Mouse (Mus musculus) liver, embryonic 14.5 days (tissue): Measurements from ENCODE around the gene Rsph14. TPM values are rescaled to one million over a fixed set of nuclear protein-coding genes. Genes with fewer than 3 reads are reported as not detected.
A peak's percentile ranks its signal among the peaks of the same experiment; 100 is the strongest.

ENCODE experiments used
- ATAC-seq: fragments of 200-750 bp; cut with Nextera tagmentation; 2 replicates; pipeline ENCODE4 v1.8.0; 2017; ENCODE audit warnings: moderate number of reproducible peaks, mild to moderate bottlenecking, moderate library complexity; ENCODE audit not compliant: insufficient read depth
- DNase-seq, 3 experiments: peaks; one replicate each; pipeline ENCODE4 v3.0.0-alpha.2; 2012 to 2013; ENCODE audit warnings: low read depth in 3 of 3, low spot score in 3 of 3
- H3K27ac ChIP-seq: fragments of 300-500 bp; sonication (generic); 2 replicates; pipeline ENCODE4 v1.5.1; 2014; ENCODE audit warnings: moderate library complexity, mild to moderate bottlenecking, control low read depth, inconsistent platforms
- H3K27me3 ChIP-seq: fragments of 300-500 bp; sonication (generic); 2 replicates; pipeline ENCODE4 v1.6.1; 2014; ENCODE audit warnings: mild to moderate bottlenecking, low read length, moderate library complexity; ENCODE audit not compliant: control insufficient read depth, insufficient read depth
- H3K36me3 ChIP-seq: fragments of 300-500 bp; sonication (generic); replicated peaks from 2 replicates; pipeline ENCODE4 v1.6.1; 2014; ENCODE audit warnings: low read depth; ENCODE audit not compliant: control insufficient read depth, insufficient read depth
- H3K4me1 ChIP-seq, 2 experiments: fragments of 200-500 bp in 1 of 2; fragments of 300-500 bp in 1 of 2; sonication (generic) in 1 of 2; replicated peaks; 2 replicates each; pipeline ENCODE4 v1.6.1; 2012 to 2014; ENCODE audit warnings: antibody characterized with exemption in 1 of 2, inconsistent platforms in 1 of 2, low read length in 1 of 2; ENCODE audit not compliant: control insufficient read depth in 2 of 2, insufficient read depth in 2 of 2
- H3K4me2 ChIP-seq: fragments of 300-500 bp; sonication (generic); 2 replicates; pipeline ENCODE4 v1.6.1; 2014; ENCODE audit warnings: low read depth, mild to moderate bottlenecking, control low read depth, moderate library complexity
- H3K4me3 ChIP-seq, 2 experiments: fragments of 200-500 bp in 1 of 2; fragments of 300-500 bp in 1 of 2; sonication (generic) in 1 of 2; 2 replicates each; pipeline ENCODE4 v1.5.1; 2012 to 2014; ENCODE audit warnings: low read depth in 2 of 2, low read length in 2 of 2, mild to moderate bottlenecking in 2 of 2, control low read depth in 1 of 2, inconsistent platforms in 1 of 2, moderate library complexity in 1 of 2; ENCODE audit not compliant: insufficient read depth in 1 of 2
- H3K9ac ChIP-seq: fragments of 300-500 bp; sonication (generic); replicated peaks from 2 replicates; pipeline ENCODE4 v1.6.1; 2014; ENCODE audit warnings: mild to moderate bottlenecking, control low read depth, moderate library complexity
- H3K9me3 ChIP-seq: fragments of 300-500 bp; sonication (generic); 2 replicates; pipeline ENCODE4 v1.6.1; 2016; ENCODE audit warnings: low read length, mixed read lengths; ENCODE audit not compliant: control insufficient read depth
- CTCF ChIP-seq: IDR thresholded peaks from 2 replicates; pipeline ENCODE4 v1.5.1; 2016; ENCODE audit warnings: antibody characterized with exemption, low read depth, control low read depth
- EP300 ChIP-seq: IDR thresholded peaks from 2 replicates; pipeline ENCODE4 v1.6.1; 2016; ENCODE audit warnings: antibody characterized with exemption, low read depth
- WGBS: fragments of 180-500 bp; shearing (Covaris S2); extraction: QIAGEN DNeasy Blood & Tissue Kit; methylation state at CpG from one replicate; pipeline ENCODE4 v1.1.7; 2014; ENCODE audit not compliant: insufficient replicate concordance; 5-methylcytosine and 5-hydroxymethylcytosine counted together
- polyA plus RNA-seq, 2 experiments: library from polyadenylated mRNA; depleted of rRNA in 1 of 2; stranded (reverse) in 1 of 2; unstranded in 1 of 2; fragments of >200 nt; fragmentation: Nextera tagmentation in 1 of 2; extraction: Ambion mirVana in 1 of 2; gene quantifications; 2 replicates each; pipeline versions ENCODE4 v1.2.1 to v1.2.3; 2012 to 2014

The Rsph14 gene
- polyA plus RNA-seq, 2 experiments, result not detected

- Histone ChIP-seq H3K4me3 (no peak overlapping the region), H3K27me3 (no peaks in the 10 kb centered on the region), H3K9me3 (no peaks in the 10 kb centered on the region), H3K36me3 (no peaks in the 10 kb centered on the region), H3K27ac (no peak overlapping the region), H3K4me2 (no peak overlapping the region), H3K4me1 (peaks cover 0 to 14% of the 10 kb centered on the region in 2 experiments; a peak in 2 of 4 replicates), H3K9ac (no peak overlapping the region)
- ATAC-seq (no peak), DNase-seq (no peak)
- TF ChIP-seq CTCF (no peak), EP300 (no peak)
- WGBS, result 49% methylated on average over 12 of the region's 12 CpGs
Observed at GRCm38 (mm10) chr10:75068624-75069328, 36.4 kb upstream of the Rsph14 start.

- Histone ChIP-seq H3K27me3 (no peaks in the 10 kb centered on the region), H3K4me3 (no peak overlapping the region), H3K36me3 (no peaks in the 10 kb centered on the region), H3K9ac (no peak overlapping the region), H3K4me1 (peaks cover 0 to 16% of the 10 kb centered on the region in 2 experiments; a peak in 2 of 4 replicates), H3K4me2 (no peak overlapping the region), H3K27ac (no peak overlapping the region), H3K9me3 (no peaks in the 10 kb centered on the region)
- no peak for ATAC-seq
- WGBS, result 23% methylated on average over 2 of the region's 2 CpGs
- no peak for DNase-seq
- TF ChIP-seq EP300 (no peak), CTCF (no peak)
Observed at GRCm38 (mm10) chr10:75068086-75068485, 35.7 kb upstream of the Rsph14 start.

- no peak for ATAC-seq
- Histone ChIP-seq H3K4me2 (no peak overlapping the region), H3K9me3 (no peaks in the 10 kb centered on the region), H3K27me3 (peaks cover 4% of the 10 kb centered on the region), H3K4me1 (peaks cover 0 to 20% of the 10 kb centered on the region in 2 experiments; a peak in 2 of 4 replicates), H3K9ac (no peak overlapping the region), H3K27ac (no peak overlapping the region), H3K36me3 (no peaks in the 10 kb centered on the region), H3K4me3 (no peak overlapping the region)
- TF ChIP-seq EP300, result no peak
- TF ChIP-seq CTCF, result no peak
- DNase-seq, result no peak
Observed at GRCm38 (mm10) chr10:75067446-75067845, 35.1 kb upstream of the Rsph14 start.

DNA sequence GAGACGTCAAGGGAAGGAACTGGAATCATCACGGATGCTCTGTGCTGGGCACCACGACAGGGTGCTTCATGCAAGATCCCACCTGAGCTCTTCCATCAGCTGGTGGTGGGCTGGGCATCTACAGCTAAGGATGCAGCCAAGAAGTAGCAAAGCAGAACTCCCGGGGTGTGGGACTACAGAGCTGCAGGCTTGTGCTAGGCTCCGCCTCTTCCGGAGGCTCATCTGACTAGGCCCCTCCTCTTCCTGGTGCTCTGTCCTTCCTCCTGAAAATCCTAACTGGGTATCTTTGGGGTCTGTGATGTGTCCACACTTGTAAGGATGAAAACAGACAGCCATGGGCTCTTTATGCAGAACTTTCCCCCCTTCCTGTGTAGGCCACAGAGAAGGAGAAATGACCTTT is 33.3 kb upstream of the Rsph14 start:
- no peak for ATAC-seq
- Histone ChIP-seq H3K36me3 (no peaks in the 10 kb centered on the region), H3K27ac (no peak overlapping the region), H3K4me2 (no peak overlapping the region), H3K4me3 (no peak overlapping the region), H3K9me3 (no peaks in the 10 kb centered on the region), H3K9ac (no peak overlapping the region), H3K4me1 (peaks cover 0 to 16% of the 10 kb centered on the region in 2 experiments; a peak in 2 of 4 replicates), H3K27me3 (peaks cover 21% of the 10 kb centered on the region)
- no peak for DNase-seq
- WGBS, result 61% methylated on average over 6 of the region's 6 CpGs
- TF ChIP-seq CTCF, result no peak
- no peak for TF ChIP-seq EP300

DNA sequence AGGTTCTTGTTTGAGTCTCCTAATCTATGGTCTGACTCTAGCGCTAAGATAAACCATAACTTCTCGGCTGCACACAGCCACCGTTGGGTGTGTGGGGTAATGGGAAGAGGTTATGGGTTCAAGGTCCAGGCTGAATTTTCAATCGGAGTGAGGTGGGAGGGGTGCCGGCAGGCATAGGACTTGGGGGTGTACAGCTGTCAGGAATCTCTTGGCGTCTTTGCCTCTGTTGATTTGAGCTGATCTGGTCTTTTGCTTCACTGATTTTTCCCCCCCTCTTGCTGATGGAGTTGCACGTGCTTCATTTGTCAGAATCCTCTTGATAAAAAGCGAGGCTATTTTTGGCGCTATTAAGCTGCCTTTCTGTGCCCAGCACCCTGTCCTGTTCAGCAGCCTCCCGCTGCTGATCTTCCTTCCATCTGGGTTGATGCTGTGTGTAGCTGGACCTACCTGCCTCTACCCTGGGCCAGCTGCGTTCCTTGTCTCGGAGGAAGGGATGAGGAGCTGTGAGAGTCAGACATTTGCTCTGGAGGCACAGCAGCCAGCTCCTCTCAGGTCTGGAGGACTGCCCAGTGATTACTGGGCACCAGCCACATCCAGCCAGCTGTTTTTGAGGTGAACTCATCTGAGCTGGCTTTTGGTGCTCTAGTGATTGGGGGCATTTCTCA is 31.0 kb upstream of the Rsph14 start:
- 46% methylated on average over 12 of the region's 12 CpGs for WGBS

More for the DNA sequence above, 31.0 kb upstream of the Rsph14 start:
- peak overlapping the region; percentile 69 for H3K4me2 ChIP-seq
- H3K4me3 ChIP-seq, result no peak overlapping the region; a peak in 1 of 4 replicates
- DNase-seq, result no peak
- ATAC-seq, result no peak
- no peaks in the 10 kb centered on the region for H3K9me3 ChIP-seq
- TF ChIP-seq EP300, result no peak
- no peak for TF ChIP-seq CTCF
- H3K9ac ChIP-seq, result no peak overlapping the region
- no peaks in the 10 kb centered on the region for H3K36me3 ChIP-seq
- peaks cover 0 to 17% of the 10 kb centered on the region in 2 experiments; a peak in 3 of 4 replicates for H3K4me1 ChIP-seq
- H3K27me3 ChIP-seq, result peaks cover 34% of the 10 kb centered on the region
- H3K27ac ChIP-seq, result no peak overlapping the region
